Comparison of ENCODE assay signal across 8 mouse cellular contexts in the genomic region with DNA sequence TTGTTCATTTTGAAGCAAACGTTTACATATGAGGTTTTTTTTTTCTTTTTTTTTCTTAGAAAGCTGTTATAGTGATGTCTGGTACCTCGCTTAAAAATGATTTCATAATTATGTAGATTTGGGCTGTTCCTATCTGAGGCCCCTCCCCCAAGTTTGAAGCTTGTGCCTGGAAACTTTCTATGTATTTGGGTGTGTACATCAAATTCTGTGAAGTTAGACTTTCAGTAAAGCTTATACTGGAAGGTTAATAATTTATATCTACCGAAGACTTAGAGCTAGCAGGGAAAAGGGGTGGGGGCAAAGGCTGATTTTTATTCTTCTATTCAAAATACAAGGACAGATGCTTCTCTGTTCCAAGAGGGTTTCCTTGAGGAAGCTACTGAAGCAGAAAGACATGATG.
A peak's percentile ranks its signal among the peaks of the same experiment; 100 is the strongest.
DNase-seq lines count a peak whose midpoint lies in the region; ATAC-seq and TF ChIP-seq lines count a peak whose summit lies in the region.

No protein-coding gene starts in this region.

- ATAC-seq in embryonic facial prominence, embryonic 15.5 days (ENCODE audit: insufficient number of reproducible peaks, low FRiP score, low TSS enrichment, low read depth): no peak
- ATAC-seq in hindbrain, embryonic 16.5 days: no peak
- ATAC-seq in neural tube, embryonic 13.5 days (ENCODE audit: low read depth): no peak

- peaks cover 63% of the 10 kb centered on the region for H3K27me3 ChIP-seq in embryonic facial prominence, embryonic 15.5 days
- no peaks in the 10 kb centered on the region for H3K27me3 ChIP-seq in hindbrain, embryonic 16.5 days (replicated peaks; ENCODE audit: control insufficient read depth, insufficient read depth, low read length)
- H3K27me3 ChIP-seq in neural tube, embryonic 13.5 days: no peaks in the 10 kb centered on the region
- H3K27me3 ChIP-seq in thymus, adult 2 months (ENCODE audit: control insufficient read depth, insufficient read depth, low read length): peaks cover 8% of the 10 kb centered on the region

- DNase-seq in layer of hippocampus, adult 2 months (ENCODE audit: low spot score in 2 of 2): no peak
- DNase-seq in layer of hippocampus, postnatal 10 days (ENCODE audit: low spot score in 2 of 2): no peak
- DNase-seq in thymus, adult 2 months: no peak
- no peak for DNase-seq in kidney, postnatal 4 days
- no peak for DNase-seq in spleen, postnatal 10 days (ENCODE audit: low spot score in 2 of 2)

- H3K27ac ChIP-seq in layer of hippocampus, adult 2 months: peak overlapping the region; percentile 100
- no peak overlapping the region for H3K27ac ChIP-seq in embryonic facial prominence, embryonic 15.5 days (replicated peaks)
- peak overlapping the region; percentile 90 for H3K27ac ChIP-seq in hindbrain, embryonic 16.5 days (ENCODE audit: low read depth, low read length)
- H3K27ac ChIP-seq in neural tube, embryonic 13.5 days (replicated peaks): peak overlapping the region; percentile 99
- H3K27ac ChIP-seq in thymus, adult 2 months (ENCODE audit: control insufficient read depth, insufficient read depth, low read length): no peak overlapping the region

- peak overlapping the region; percentile 88 for H3K4me3 ChIP-seq in layer of hippocampus, adult 2 months
- H3K4me3 ChIP-seq in embryonic facial prominence, embryonic 15.5 days (replicated peaks): peak overlapping the region; percentile 7
- peak overlapping the region; percentile 52 for H3K4me3 ChIP-seq in hindbrain, embryonic 16.5 days (ENCODE audit: low read length)
- H3K4me3 ChIP-seq in neural tube, embryonic 13.5 days: peak overlapping the region; percentile 63
- H3K4me3 ChIP-seq in thymus, adult 2 months (ENCODE audit: control insufficient read depth, insufficient read depth, low read length): no peak overlapping the region

- H3K9ac ChIP-seq in embryonic facial prominence, embryonic 15.5 days: no peak overlapping the region
- peak overlapping the region; percentile 74 for H3K9ac ChIP-seq in hindbrain, embryonic 16.5 days (ENCODE audit: low read depth, low read length)
- H3K9ac ChIP-seq in neural tube, embryonic 13.5 days: peak overlapping the region; percentile 99

- H3K4me2 ChIP-seq in embryonic facial prominence, embryonic 15.5 days (replicated peaks): peak overlapping the region; percentile 15; the same call in 1 of the 2 replicates
- peak overlapping the region; percentile 60 for H3K4me2 ChIP-seq in hindbrain, embryonic 16.5 days (ENCODE audit: low read length)
- peak overlapping the region; percentile 92 for H3K4me2 ChIP-seq in neural tube, embryonic 13.5 days

- no peak for TF ChIP-seq CTCF in layer of hippocampus, adult 2 months (conservative IDR thresholded peaks at IDR 0.05)
- TF ChIP-seq CTCF in thymus, adult 2 months (IDR thresholded peaks at IDR 0.05; ENCODE audit: borderline replicate concordance, control insufficient read depth, extremely low read depth, insufficient read depth, low read length, poor library complexity): no peak

- peaks cover 5% of the 10 kb centered on the region for H3K4me1 ChIP-seq in embryonic facial prominence, embryonic 15.5 days
- H3K4me1 ChIP-seq in hindbrain, embryonic 16.5 days (ENCODE audit: control insufficient read depth, insufficient read depth, low read depth, low read length): no peaks in the 10 kb centered on the region; the same call in 1 of the 2 replicates
- H3K4me1 ChIP-seq in neural tube, embryonic 13.5 days (replicated peaks): peaks cover 8% of the 10 kb centered on the region
- H3K4me1 ChIP-seq in thymus, adult 2 months (replicated peaks; ENCODE audit: control insufficient read depth, insufficient read depth, low read length): peaks cover 2% of the 10 kb centered on the region; the same call in 1 of the 2 replicates

- no peaks in the 10 kb centered on the region for H3K9me3 ChIP-seq in embryonic facial prominence, embryonic 15.5 days (replicated peaks)
- H3K9me3 ChIP-seq in hindbrain, embryonic 16.5 days (ENCODE audit: control insufficient read depth, low read length): no peaks in the 10 kb centered on the region
- no peaks in the 10 kb centered on the region for H3K9me3 ChIP-seq in neural tube, embryonic 13.5 days

- WGBS in embryonic facial prominence, embryonic 15.5 days: 8% methylated on average over 3 of the region's 3 CpGs
- WGBS in hindbrain, embryonic 16.5 days: 1% methylated on average over 3 of the region's 3 CpGs
- 5% methylated on average over 3 of the region's 3 CpGs for WGBS in neural tube, embryonic 13.5 days
- WGBS in thymus, adult 2 months: 6% methylated on average over 3 of the region's 3 CpGs

- H3K36me3 ChIP-seq in embryonic facial prominence, embryonic 15.5 days: no peaks in the 10 kb centered on the region
- no peaks in the 10 kb centered on the region; the same call in 1 of the 2 replicates for H3K36me3 ChIP-seq in hindbrain, embryonic 16.5 days (ENCODE audit: control insufficient read depth, insufficient read depth, low read length)
- peaks cover 18% of the 10 kb centered on the region for H3K36me3 ChIP-seq in neural tube, embryonic 13.5 days
- no peaks in the 10 kb centered on the region for H3K36me3 ChIP-seq in thymus, adult 2 months (ENCODE audit: control insufficient read depth, insufficient read depth, low read length)

- TF ChIP-seq POLR2A in thymus, adult 2 months (IDR thresholded peaks at IDR 0.05; ENCODE audit: control insufficient read depth, extremely low read depth, insufficient read depth, low read length, poor library complexity): no peak

Comparison
In these comparisons a context has a peak if more than half of its experiments do, and no peak if none do; other contexts are left out.
1. H3K27ac ChIP-seq: peak in layer of hippocampus, adult 2 months (single experiment), hindbrain, embryonic 16.5 days (single experiment) and neural tube, embryonic 13.5 days (single experiment); none in embryonic facial prominence, embryonic 15.5 days (single experiment) and thymus, adult 2 months (single experiment).
2. H3K4me2 ChIP-seq: peak in every context shown above with its lines; median percentile 92 in neural tube, embryonic 13.5 days; 60 in hindbrain, embryonic 16.5 days; 15 in embryonic facial prominence, embryonic 15.5 days.